Mouse (Mus musculus) neural tube, embryonic 14.5 days (tissue): ENCODE data around the gene Psmb7. TPM values are rescaled to one million over a fixed set of nuclear protein-coding genes. Genes with fewer than 3 reads are reported as not detected.

Experiments used
- ATAC-seq: fragments of 200-750 bp; cut with Nextera tagmentation; 2 replicates; pipeline ENCODE4 v1.8.0; 2017; ENCODE audit warnings: low read depth, mild to moderate bottlenecking, moderate TSS enrichment, moderate library complexity
- H3K27ac ChIP-seq: fragments of 300-500 bp; sonication (generic); 2 replicates; pipeline ENCODE4 v1.5.1; 2014; ENCODE audit warnings: low read depth, mild to moderate bottlenecking, control low read depth, low read length, moderate library complexity, mixed read lengths
- H3K27me3 ChIP-seq: fragments of 300-500 bp; sonication (generic); 2 replicates; pipeline ENCODE4 v1.6.1; 2014; ENCODE audit warnings: low read length; ENCODE audit not compliant: control insufficient read depth, insufficient read depth
- H3K36me3 ChIP-seq: fragments of 300-500 bp; sonication (generic); 2 replicates; pipeline ENCODE4 v1.6.1; 2014; ENCODE audit warnings: low read length, mixed read lengths; ENCODE audit not compliant: control insufficient read depth, insufficient read depth
- H3K4me1 ChIP-seq: fragments of 300-500 bp; sonication (generic); 2 replicates; pipeline ENCODE4 v1.6.1; 2014; ENCODE audit warnings: low read length; ENCODE audit not compliant: control insufficient read depth, insufficient read depth
- H3K4me2 ChIP-seq: fragments of 300-500 bp; sonication (generic); 2 replicates; pipeline ENCODE4 v1.6.1; 2014; ENCODE audit warnings: mild to moderate bottlenecking, low read depth, low read length, control low read depth
- H3K4me3 ChIP-seq: fragments of 300-500 bp; sonication (generic); 2 replicates; pipeline ENCODE4 v1.5.1; 2014; ENCODE audit warnings: low read depth, low read length, control low read depth, mixed read lengths
- H3K9ac ChIP-seq: fragments of 300-500 bp; sonication (generic); replicated peaks from 2 replicates; pipeline ENCODE4 v1.6.1; 2014; ENCODE audit warnings: low read depth, mild to moderate bottlenecking, control low read depth, low read length, mixed read lengths
- H3K9me3 ChIP-seq: fragments of 300-500 bp; sonication (generic); 2 replicates; pipeline ENCODE4 v1.6.1; 2016; ENCODE audit warnings: low read length; ENCODE audit not compliant: control insufficient read depth
- WGBS: fragments of 180-500 bp; shearing (Covaris S2); extraction: QIAGEN DNeasy Blood & Tissue Kit; methylation state at CpG from one replicate; pipeline ENCODE4 v1.1.7; 2014; 5-methylcytosine and 5-hydroxymethylcytosine counted together
- polyA plus RNA-seq: library from polyadenylated mRNA; unstranded; fragments of >200 nt; fragmentation: Nextera tagmentation; extraction: Ambion mirVana; gene quantifications from 2 replicates; pipeline ENCODE4 v1.2.1, GENCODE M21; 2014

The Psmb7 gene
- polyA plus RNA-seq, 1 experiment from 2014 or later: 282 TPM

GRCm38 (mm10) chr2:38623411-38623810 is 20.5 kb downstream of the Psmb7 start:
- 89% methylated on average over 3 of the region's 3 CpGs for WGBS
- H3K27ac ChIP-seq: no peak overlapping the region

GRCm38 (mm10) chr2:38621610-38622021 is 22.3 kb downstream of the Psmb7 start:
- H3K36me3 ChIP-seq: no peaks in the 10 kb centered on the region
- peaks cover 15% of the 10 kb centered on the region for H3K4me1 ChIP-seq
- peak; percentile 94 for ATAC-seq
- H3K9me3 ChIP-seq: no peaks in the 10 kb centered on the region
- H3K4me2 ChIP-seq: no peak overlapping the region
- H3K27me3 ChIP-seq: no peaks in the 10 kb centered on the region
- 18% methylated on average over 6 of the region's 6 CpGs for WGBS
- H3K4me3 ChIP-seq: no peak overlapping the region
- H3K27ac ChIP-seq: peak overlapping the region; percentile 48
- no peak overlapping the region for H3K9ac ChIP-seq

More at GRCm38 (mm10) chr2:38623411-38623810, 20.5 kb downstream of the Psmb7 start:
- Histone ChIP-seq H3K4me1 (peaks cover 15% of the 10 kb centered on the region), H3K27me3 (no peaks in the 10 kb centered on the region), H3K36me3 (no peaks in the 10 kb centered on the region; the same call in 1 of the 2 replicates), H3K9me3 (no peaks in the 10 kb centered on the region), H3K4me3 (no peak overlapping the region), H3K9ac (no peak overlapping the region), H3K4me2 (no peak overlapping the region)
- no peak for ATAC-seq

- H3K4me3 ChIP-seq: no peak overlapping the region
- peaks cover 15% of the 10 kb centered on the region for H3K4me1 ChIP-seq
- no peaks in the 10 kb centered on the region for H3K27me3 ChIP-seq
- 82% methylated on average over 4 of the region's 4 CpGs for WGBS
- no peaks in the 10 kb centered on the region for H3K9me3 ChIP-seq
- H3K9ac ChIP-seq: no peak overlapping the region
- H3K27ac ChIP-seq: peak overlapping the region; percentile 48; the same call in 1 of the 2 replicates
- no peaks in the 10 kb centered on the region for H3K36me3 ChIP-seq
- no peak overlapping the region for H3K4me2 ChIP-seq
- 0 out of 2 replicates have a peak, but pooled peaks have one; percentile 14 for ATAC-seq
Observed at GRCm38 (mm10) chr2:38621076-38621475, 22.8 kb downstream of the Psmb7 start.

GRCm38 (mm10) chr2:38619777-38620176 is 24.1 kb downstream of the Psmb7 start:
- no peak for ATAC-seq
- Histone ChIP-seq H3K4me1 (peaks cover 23% of the 10 kb centered on the region), H3K9ac (no peak overlapping the region), H3K36me3 (no peaks in the 10 kb centered on the region), H3K4me3 (no peak overlapping the region), H3K9me3 (no peaks in the 10 kb centered on the region), H3K27ac (no peak overlapping the region), H3K4me2 (no peak overlapping the region), H3K27me3 (no peaks in the 10 kb centered on the region)
- WGBS: 93% methylated on average over 4 of the region's 4 CpGs

GRCm38 (mm10) chr2:38616956-38617872 is 26.7 kb downstream of the Psmb7 start:
- H3K36me3 ChIP-seq: no peaks in the 10 kb centered on the region
- peaks cover 20% of the 10 kb centered on the region for H3K4me1 ChIP-seq
- no peak for ATAC-seq
- H3K4me3 ChIP-seq: no peak overlapping the region
- H3K9me3 ChIP-seq: no peaks in the 10 kb centered on the region
- H3K9ac ChIP-seq: no peak overlapping the region
- WGBS: 80% methylated on average over 5 of the region's 5 CpGs
- H3K4me2 ChIP-seq: no peak overlapping the region
- no peak overlapping the region for H3K27ac ChIP-seq
- H3K27me3 ChIP-seq: no peaks in the 10 kb centered on the region

GRCm38 (mm10) chr2:38616072-38616471 is 27.8 kb downstream of the Psmb7 start:
- Histone ChIP-seq H3K4me1 (peaks cover 11% of the 10 kb centered on the region), H3K36me3 (no peaks in the 10 kb centered on the region), H3K9me3 (no peaks in the 10 kb centered on the region), H3K4me2 (no peak overlapping the region), H3K27me3 (no peaks in the 10 kb centered on the region), H3K27ac (no peak overlapping the region), H3K9ac (no peak overlapping the region), H3K4me3 (no peak overlapping the region)
- WGBS: 46% methylated on average over 4 of the region's 4 CpGs
- ATAC-seq: no peak

DNA sequence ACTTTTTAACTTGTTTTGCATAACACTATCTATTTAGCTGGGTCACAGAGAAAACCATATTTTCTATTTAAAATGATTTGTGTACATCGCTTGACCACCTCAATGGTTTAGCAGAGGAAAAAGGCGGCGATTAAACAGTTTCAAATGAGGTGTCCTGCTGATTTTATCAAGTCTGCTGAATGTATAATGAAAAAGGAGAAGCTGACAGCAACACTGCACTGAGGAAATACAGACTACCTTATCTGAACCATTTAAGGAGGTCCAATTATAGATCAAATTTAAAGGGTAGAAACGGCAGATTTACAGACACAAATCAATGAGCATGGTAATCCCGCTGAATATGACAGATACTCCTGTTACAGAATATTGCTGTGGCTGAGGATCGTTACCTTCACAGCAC is 29.4 kb downstream of the Psmb7 start:
- H3K9me3 ChIP-seq: no peaks in the 10 kb centered on the region
- no peak overlapping the region for H3K27ac ChIP-seq
- WGBS: 56% methylated on average over 6 of the region's 6 CpGs
- H3K4me1 ChIP-seq: peaks cover 16% of the 10 kb centered on the region
- no peaks in the 10 kb centered on the region for H3K27me3 ChIP-seq
- no peak overlapping the region for H3K9ac ChIP-seq
- peak; percentile 44; the same call in 1 of the 2 replicates for ATAC-seq
- no peaks in the 10 kb centered on the region for H3K36me3 ChIP-seq
- H3K4me2 ChIP-seq: no peak overlapping the region
- H3K4me3 ChIP-seq: no peak overlapping the region

- H3K4me1 ChIP-seq: peaks cover 19% of the 10 kb centered on the region
- H3K27ac ChIP-seq: no peak overlapping the region
Observed at GRCm38 (mm10) chr2:38613576-38613975, 30.3 kb downstream of the Psmb7 start.

GRCm38 (mm10) chr2:38612596-38612995 is 31.3 kb downstream of the Psmb7 start:
- H3K4me3 ChIP-seq: no peak overlapping the region
- no peak overlapping the region for H3K9ac ChIP-seq
- H3K27me3 ChIP-seq: no peaks in the 10 kb centered on the region
- 91% methylated on average over 6 of the region's 6 CpGs for WGBS
- ATAC-seq: no peak
- H3K36me3 ChIP-seq: no peaks in the 10 kb centered on the region
- no peak overlapping the region for H3K27ac ChIP-seq
- H3K4me1 ChIP-seq: peaks cover 19% of the 10 kb centered on the region
- no peaks in the 10 kb centered on the region for H3K9me3 ChIP-seq
- H3K4me2 ChIP-seq: no peak overlapping the region

More at GRCm38 (mm10) chr2:38613576-38613975, 30.3 kb downstream of the Psmb7 start:
- WGBS: 91% methylated on average over 3 of the region's 3 CpGs
- ATAC-seq: no peak
- Histone ChIP-seq H3K36me3 (no peaks in the 10 kb centered on the region), H3K27me3 (no peaks in the 10 kb centered on the region), H3K9me3 (no peaks in the 10 kb centered on the region), H3K9ac (no peak overlapping the region), H3K4me3 (no peak overlapping the region), H3K4me2 (no peak overlapping the region)
